Mouse (Mus musculus): ENCODE data around the gene Zbtb46. TPM values are rescaled to one million over a fixed set of nuclear protein-coding genes. Genes with fewer than 3 reads are reported as not detected.

The Zbtb46 gene
- total RNA-seq (2023): 0.78 to 2.7 TPM (median 0.97 TPM) in 4 replicates

GRCm38 (mm10) chr2:181459153-181459672, at the start of gene Zbtb46:
Gene Zbtb46, minus strand, starts transcription at chr2:181459426.

GRCm38 (mm10) chr2:181496831-181497547, 37.8 kb upstream of the Zbtb46 start, which contains the start of gene Tpd52l2:
Gene Tpd52l2, plus strand, starts transcription at chr2:181497142.

GRCm38 (mm10) chr2:181493156-181493927, 34.1 kb upstream of the Zbtb46 start, which contains the start of gene Abhd16b:
Gene Abhd16b, plus strand, starts transcription at chr2:181493206.

GRCm38 (mm10) chr2:181379778-181380177, 79.4 kb downstream of the Zbtb46 start, which contains the start of gene Lime1:
Gene Lime1, plus strand, starts transcription at chr2:181380078.

GRCm38 (mm10) chr2:181364860-181365596, 94.2 kb downstream of the Zbtb46 start, which contains the start of the genes Zgpat and Arfrp1:
Gene Zgpat, plus strand, starts transcription at chr2:181364928.
Gene Arfrp1, minus strand, starts transcription at chr2:181365404.

Other genes with a start within 250 kb of the Zbtb46 start
- gene Srms, start 246.2 kb downstream of the Zbtb46 start, total RNA-seq (2023): 3.1 to 5.0 TPM (median 4.4 TPM) in 4 replicates
- gene Fndc11, start 239.4 kb downstream of the Zbtb46 start, total RNA-seq (2023): 0.49 to 1.2 TPM (median 0.50 TPM) in 3 of 4 replicates, not detected in the other
- gene Helz2, start 217.4 kb downstream of the Zbtb46 start, total RNA-seq (2023): 342 to 369 TPM (median 351 TPM) in 4 replicates
- 53.9 to 59.9 TPM (median 57.6 TPM) in 4 replicates for gene Gmeb2, start 171.4 kb downstream of the Zbtb46 start, total RNA-seq (2023)
- not detected in 4 replicates for gene Stmn3, start 144.9 kb downstream of the Zbtb46 start, total RNA-seq (2023)
- 117 to 125 TPM (median 117 TPM) in 4 replicates for gene Rtel1, start 139.7 kb downstream of the Zbtb46 start, total RNA-seq (2023)
- 69.0 to 80.3 TPM (median 72.6 TPM) in 4 replicates for gene Zgpat, start 94.5 kb downstream of the Zbtb46 start, total RNA-seq (2023)
- gene Arfrp1, start 94.0 kb downstream of the Zbtb46 start, total RNA-seq (2023): 80.6 to 90.5 TPM (median 89.1 TPM) in 4 replicates
- 51.3 to 57.5 TPM (median 54.5 TPM) in 4 replicates for gene Lime1, start 79.3 kb downstream of the Zbtb46 start, total RNA-seq (2023)
- gene Abhd16b, start 33.8 kb upstream of the Zbtb46 start, total RNA-seq (2023): 0.54 TPM in 1 of 4 replicates, not detected in the others
- 76.1 to 88.7 TPM (median 83.7 TPM) in 4 replicates for gene Tpd52l2, start 37.7 kb upstream of the Zbtb46 start, total RNA-seq (2023)
- gene Dnajc5, start 61.1 kb upstream of the Zbtb46 start, total RNA-seq (2023): 114 to 126 TPM (median 121 TPM) in 4 replicates
- 154 to 176 TPM (median 155 TPM) in 4 replicates for gene Uckl1, start 125.5 kb upstream of the Zbtb46 start, total RNA-seq (2023)
- 57.2 to 63.1 TPM (median 59.7 TPM) in 4 replicates for gene Prpf6, start 132.4 kb upstream of the Zbtb46 start, total RNA-seq (2023)
- 43.7 to 53.6 TPM (median 48.1 TPM) in 4 replicates for gene Zfp512b, start 133.4 kb upstream of the Zbtb46 start, total RNA-seq (2023)
- 11.7 to 13.1 TPM (median 13.0 TPM) in 4 replicates for gene Samd10, start 139.8 kb upstream of the Zbtb46 start, total RNA-seq (2023)
- gene Gm29797, start 197.6 kb upstream of the Zbtb46 start, total RNA-seq (2023): not detected in 4 replicates
- not detected in 4 replicates for gene Sox18, start 212.2 kb upstream of the Zbtb46 start, total RNA-seq (2023)
- gene Tcea2, start 220.9 kb upstream of the Zbtb46 start, total RNA-seq (2023): 23.0 to 25.8 TPM (median 23.3 TPM) in 4 replicates
- 147 to 159 TPM (median 155 TPM) in 4 replicates for gene Rgs19, start 234.6 kb upstream of the Zbtb46 start, total RNA-seq (2023)
- not detected in 4 replicates for gene Lkaaear1, start 239.0 kb upstream of the Zbtb46 start, total RNA-seq (2023)